Mouse (Mus musculus) stomach, postnatal 0 days (tissue): ENCODE data around the gene Mup6.

Experiments used
- CTCF ChIP-seq: IDR thresholded peaks from 2 replicates; pipeline ENCODE4 v1.5.1; 2016; ENCODE audit warnings: antibody characterized with exemption, low read depth, mild to moderate bottlenecking, moderate library complexity
- EP300 ChIP-seq: optimal IDR thresholded peaks from 2 replicates; pipeline ENCODE3; 2016; ENCODE audit warnings: antibody characterized with exemption

DNA sequence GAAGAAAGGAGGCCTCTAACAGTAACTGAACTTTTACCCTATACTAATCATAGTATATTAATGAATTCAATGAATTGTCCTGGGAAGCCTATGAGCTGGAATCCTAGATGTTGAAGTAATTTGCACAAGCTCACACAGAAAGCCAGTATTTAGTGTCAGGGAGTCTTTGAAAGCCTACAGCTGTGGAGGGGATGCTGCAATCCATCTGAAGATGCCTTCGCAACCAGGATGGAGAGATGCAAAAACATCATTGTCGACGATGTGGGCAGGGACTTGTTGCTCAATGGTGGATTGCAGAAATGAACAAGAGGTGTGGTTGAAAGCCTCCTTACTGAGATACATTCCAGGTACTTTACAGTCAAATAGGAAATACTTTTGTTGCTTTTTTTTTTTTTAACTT is 46.1 kb upstream of the Mup6 start:
- TF ChIP-seq CTCF (no peak), EP300 (no peak)
